Mouse (Mus musculus) layer of hippocampus, adult 18-20 months (tissue): ENCODE data around the gene Xk. TPM values are rescaled to one million over a fixed set of nuclear protein-coding genes. Genes with fewer than 3 reads are reported as not detected.
"Not testable (repeated sequence)": the region's sequence is repeated elsewhere in the genome, so short reads cannot be mapped to it uniquely, and the experiment has no call there.

ENCODE experiments used
- DNase-seq, 2 experiments: peaks; one replicate each; pipeline ENCODE4 v3.0.0; 2022; ENCODE audit warnings: low spot score in 2 of 2
- long read RNA-seq: library from polyadenylated mRNA; stranded (forward); transcript quantifications from one replicate; pipeline ENCODE4 v2.0.0, GENCODE M21; 2021
- total RNA-seq, 2 experiments: library from RNA; stranded (reverse); gene quantifications; 2 replicates each; pipeline ENCODE4 v1.2.3; 2021

Gene Xk
- 10 to 100 TPM; 12.9 to 17.9 TPM for total RNA-seq
- long read RNA-seq, full-length matches to known transcripts: 15 of 21 reads
- long read RNA-seq, partial matches to known transcripts: 2 of 21 reads
- long read RNA-seq, other reads (novel, unspliced or antisense): 4 of 21 reads

DNA sequence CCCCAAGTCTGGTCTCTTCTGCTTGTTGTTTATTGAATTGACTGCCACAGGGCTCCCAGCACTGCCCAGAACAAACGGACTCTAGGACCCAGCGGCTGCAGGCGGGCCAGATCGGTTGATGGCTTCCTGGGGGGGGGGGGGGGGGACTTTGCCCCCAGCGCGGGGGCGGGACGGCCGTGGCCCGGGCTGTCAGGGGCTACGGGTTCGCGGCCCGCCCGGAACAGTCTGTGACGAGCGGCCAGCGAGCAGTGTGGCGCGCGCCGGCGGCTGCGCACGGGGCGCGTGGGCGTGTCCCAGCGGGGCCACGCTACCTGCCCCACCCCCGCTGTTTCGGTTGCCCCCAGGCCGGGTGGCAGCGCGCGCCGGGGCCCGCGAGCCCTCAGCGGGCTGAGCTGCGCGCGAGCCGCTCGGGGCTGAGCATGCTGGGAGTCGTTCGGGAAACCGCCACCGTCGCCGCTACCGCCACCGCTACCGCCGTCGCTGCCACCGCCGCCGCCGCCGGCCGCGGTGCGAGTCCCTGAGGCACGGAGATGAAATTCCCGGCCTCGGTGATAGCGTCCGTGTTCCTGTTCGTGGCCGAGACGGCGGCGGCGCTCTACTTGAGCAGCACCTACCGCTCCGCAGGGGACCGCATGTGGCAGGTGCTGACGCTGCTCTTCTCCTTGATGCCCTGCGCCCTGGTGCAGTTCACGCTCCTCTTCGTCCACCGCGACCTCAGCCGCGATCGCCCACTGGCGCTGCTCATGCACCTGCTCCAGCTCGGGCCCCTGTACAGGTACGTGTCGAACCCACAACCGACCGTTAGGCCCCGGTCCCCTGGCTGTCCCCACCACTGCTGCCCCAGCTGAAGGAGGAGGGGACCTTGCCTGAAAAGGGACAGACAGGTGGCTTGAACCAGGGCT lies at the start of gene Xk:
Xk (plus strand) TSS at position 297 of the 902 bp plus-strand sequence.
- DNase-seq: peak; percentile 5 to 35

DNA sequence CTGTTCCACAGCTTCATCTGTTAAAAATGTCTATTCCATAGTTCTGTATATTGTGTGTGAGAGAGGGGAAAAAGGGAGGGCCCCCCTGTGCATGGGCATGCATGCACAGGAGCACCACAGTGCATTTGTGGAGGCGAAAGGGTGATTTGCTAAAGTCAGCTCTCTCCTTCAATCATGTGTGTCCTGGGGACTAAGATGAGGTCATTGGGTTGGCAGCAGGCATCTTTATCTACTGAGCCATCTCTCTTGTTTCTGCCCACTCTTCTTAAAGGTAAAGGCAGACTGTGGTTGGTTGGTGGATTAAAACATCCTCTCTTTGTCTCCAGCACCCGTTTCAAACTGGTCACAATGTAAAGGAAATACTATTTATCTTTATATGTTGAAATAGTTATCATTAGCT lies 45.5 kb upstream of the Xk start:
- no peak for DNase-seq

DNA sequence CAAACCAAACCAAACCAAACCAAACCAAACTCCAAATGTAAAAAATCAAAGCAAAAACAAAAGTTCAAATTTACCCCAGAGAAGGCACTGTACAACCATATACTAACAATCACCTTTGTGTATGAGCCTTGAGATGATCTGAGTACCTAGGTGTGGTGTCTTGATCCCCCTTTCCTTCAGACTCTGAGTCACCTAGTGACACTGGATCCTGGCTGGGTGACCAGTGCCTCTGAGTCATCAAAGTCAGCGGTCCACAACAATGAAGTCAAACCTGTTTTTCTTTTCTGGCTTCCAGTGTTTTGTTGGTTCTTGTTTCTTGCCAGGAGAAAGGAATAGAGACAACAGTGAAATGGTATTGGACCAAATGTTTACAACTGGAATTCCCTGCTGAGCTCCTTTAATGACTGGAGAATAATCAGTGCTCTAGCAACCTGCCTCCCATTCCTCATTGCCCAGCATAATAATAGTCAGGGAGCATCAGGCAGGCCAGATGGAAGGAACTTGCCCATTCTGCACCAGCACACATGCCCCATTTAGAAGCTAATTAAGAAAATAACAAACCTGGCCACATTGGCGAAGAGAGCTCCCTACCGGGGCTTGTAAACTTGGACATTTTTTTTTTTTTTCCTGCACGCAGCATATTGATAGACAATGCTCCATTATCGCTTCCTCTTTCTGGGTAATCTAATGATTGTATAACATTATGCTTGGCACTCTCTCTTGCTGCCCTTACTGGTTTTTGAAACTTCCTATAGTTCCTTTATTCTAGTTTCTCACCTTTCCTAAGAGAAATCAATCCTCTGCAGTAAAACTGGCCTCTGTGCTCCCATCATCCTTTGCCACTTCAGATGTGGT lies 31.6 kb upstream of the Xk start:
- DNase-seq: peak in 1 of 2 experiments; percentile 21

DNA sequence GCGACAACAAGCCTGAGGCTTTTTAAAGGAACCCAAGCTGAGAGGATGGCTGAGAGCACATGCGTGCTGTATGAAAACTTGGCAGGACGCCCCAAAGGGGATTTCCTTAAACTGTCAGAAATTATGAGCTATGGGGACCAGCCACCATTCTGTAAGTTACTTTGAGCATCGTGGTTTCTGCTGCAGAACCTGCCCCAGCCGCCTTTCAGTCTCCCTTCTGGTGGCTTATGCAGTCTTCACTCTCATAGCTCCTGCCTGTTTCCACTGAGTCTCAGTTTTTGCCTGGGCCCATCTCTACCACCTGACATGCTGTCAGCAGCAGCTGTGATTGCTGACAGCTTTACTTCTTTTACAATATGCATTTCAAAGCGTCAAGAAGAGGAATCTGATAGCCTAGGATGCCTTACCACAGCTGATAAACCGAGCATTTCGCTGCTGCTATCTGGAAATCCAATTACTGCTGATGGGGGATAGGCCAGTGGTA lies 29.1 kb upstream of the Xk start:
- peak in 1 of 2 experiments; percentile 2 for DNase-seq

DNA sequence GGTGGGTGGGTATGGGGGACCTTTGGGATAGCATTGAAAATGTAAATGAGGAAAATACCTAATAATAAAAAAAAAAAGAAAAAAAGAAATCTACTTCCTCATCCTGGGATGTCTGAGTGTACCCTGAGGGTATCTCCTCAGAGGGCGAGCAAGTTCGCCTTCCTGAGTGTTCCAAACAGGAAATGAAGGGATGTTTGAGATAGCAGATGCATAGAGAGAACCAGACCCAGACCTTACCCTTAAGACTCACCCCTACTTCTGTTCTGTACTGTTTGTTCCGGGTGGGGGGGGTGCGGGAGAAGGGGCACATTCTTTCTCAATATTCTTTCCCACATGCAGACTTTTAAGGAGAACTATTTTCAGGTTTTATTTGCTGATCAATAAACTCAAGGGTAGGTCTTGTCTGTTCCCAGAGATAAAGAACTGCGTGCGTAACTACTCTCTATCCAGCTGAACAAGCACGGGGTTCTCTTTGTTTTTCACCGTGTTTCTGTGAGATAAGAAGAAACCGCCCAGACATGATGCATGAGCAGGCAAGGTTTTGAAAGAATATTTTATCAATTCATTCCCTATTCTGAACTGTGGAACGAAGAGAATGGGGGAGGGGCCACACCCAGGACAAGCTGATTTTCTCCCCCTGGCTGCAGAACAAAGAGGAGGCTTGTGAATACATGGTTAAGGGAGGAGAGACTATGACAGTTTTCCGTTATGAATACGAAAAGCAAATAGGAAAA lies 27.8 kb upstream of the Xk start:
- DNase-seq: peak in 1 of 2 experiments; percentile 3

DNA sequence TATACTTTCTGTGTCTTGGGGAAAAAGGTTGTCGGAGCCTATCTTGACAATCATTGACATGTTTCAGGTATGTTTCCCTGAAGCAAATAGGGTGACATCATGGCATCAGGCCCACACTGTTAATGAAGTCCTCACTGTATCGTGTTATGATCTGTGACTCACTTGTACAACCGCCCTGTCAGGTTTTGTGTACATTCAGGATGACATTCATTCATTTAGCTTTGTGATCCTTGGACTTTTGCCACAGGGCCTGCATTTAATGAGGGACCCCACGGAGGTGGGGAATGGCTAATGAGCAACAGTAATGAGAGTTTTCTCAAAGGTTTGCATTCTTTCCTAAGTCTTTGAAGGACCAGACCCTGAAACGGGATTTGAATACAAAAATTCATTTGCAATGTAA lies 23.6 kb upstream of the Xk start:
- DNase-seq: no peak

DNA sequence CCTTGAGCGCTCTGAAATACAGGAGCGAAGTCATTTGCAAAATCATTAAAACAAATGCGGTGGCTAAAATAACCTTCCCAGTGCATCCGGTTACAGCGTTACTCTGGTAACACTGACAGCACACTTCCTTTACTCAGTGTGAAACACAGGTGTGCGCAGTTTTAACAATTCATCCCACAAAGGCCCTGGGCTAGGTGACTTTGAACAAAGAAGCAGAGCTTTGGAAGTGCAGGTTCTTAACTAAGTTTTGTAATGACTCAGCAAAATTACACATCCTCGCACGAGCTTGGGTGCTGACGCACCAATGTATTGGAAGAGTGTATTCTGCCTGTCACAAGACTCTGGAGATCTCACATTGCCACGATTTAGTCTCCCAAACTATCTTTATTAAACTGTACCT lies 18.6 kb upstream of the Xk start:
- no peak for DNase-seq

DNA sequence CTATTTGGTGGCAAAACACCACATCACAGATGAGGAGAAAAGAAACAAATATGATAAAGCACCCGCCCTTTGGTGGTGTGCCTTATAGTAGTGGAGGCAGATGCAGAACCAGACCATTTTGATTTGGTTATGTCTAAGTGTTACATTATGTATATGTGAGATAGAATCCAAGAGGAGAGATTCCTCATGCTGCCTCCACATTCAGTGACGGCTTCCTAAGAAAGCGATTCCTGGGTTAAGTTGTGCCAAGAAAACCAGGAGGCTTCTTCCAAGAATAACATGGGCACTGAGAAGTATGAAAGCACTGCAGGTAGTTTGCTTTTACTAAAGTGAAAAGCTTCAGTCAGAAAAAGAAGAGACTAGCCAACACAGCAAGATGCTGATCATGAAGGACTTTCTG lies 17.7 kb upstream of the Xk start:
- DNase-seq: no peak

DNA sequence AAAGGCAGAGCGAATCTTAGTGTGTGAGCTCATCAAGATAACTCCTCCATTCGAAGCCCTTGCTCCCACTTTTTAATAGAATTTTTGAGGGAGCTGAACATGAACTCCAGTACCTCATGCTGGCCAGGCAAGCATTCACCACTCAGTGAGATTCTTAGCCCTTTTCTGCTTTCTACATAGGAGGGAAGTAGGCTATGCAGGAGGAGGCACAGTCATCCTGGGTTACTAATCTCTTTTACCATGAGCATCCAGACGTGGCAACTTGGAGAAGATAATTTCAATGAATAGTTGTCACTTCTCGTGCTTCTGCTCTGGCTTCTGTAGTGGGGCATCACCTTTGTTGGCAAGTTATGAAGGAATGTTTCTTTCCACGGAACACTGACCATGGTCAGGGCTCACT lies 15.8 kb upstream of the Xk start, which contains the start of gene Gm14862:
Gm14862 (minus strand) TSS at position 134 of the 400 bp plus-strand sequence.
- no peak for DNase-seq

DNA sequence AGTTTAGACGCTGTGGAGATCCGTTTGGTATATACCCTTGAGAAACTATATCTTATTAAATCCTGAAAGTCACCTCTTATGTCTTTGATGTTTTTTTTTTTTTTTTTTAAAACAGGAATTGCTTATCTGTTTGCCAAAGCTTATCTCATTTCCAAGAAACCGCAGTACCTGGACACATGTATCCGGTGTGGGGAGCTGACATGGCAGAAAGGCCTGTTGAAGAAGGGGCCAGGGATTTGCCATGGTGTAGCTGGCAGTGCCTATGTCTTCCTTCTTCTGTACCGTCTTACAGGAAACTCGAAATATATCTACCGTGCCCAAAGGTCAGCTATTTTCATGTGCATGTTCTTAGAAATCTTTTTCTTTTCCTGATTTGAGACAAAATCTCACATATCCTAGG lies 14.7 kb upstream of the Xk start:
- DNase-seq: no peak

DNA sequence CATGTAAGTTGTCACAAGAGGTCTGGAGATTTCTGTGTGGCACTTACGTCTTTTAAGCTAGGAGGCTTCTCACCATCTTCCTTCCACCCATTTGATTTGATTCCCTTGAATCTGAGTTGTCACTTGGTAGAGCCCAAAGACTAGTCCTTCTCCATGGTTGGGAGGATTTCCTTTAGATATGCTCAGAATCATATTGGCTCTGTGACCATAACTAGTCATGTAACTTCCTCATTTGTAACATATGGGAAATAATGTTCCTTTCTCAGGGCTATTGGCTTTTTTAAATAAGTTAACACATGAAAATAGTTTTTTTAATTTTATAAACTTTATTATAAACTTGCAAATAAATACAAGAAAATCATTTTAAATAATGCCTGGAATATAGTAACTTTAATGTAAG lies 13.3 kb upstream of the Xk start:
- DNase-seq: no peak

DNA sequence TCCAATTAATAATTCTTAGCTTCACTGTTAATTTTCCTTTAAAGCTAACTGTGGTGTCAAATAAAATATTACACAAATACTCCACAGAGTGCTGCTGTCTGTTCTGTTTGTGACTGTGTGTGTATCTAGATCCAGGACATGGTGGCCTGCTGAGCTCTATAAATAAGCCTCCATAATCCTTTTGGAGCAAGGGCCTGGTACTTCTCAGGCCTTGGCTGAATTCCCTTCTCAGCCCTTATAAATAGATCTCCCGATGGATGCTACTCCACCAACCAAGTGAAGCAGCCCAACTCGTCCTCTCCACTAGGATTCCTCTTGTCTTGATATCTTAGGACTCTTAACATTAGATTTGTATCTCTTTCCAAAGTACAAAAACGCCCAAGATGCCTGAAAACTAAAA lies 1.4 kb upstream of the Xk start:
- DNase-seq: no peak

DNA sequence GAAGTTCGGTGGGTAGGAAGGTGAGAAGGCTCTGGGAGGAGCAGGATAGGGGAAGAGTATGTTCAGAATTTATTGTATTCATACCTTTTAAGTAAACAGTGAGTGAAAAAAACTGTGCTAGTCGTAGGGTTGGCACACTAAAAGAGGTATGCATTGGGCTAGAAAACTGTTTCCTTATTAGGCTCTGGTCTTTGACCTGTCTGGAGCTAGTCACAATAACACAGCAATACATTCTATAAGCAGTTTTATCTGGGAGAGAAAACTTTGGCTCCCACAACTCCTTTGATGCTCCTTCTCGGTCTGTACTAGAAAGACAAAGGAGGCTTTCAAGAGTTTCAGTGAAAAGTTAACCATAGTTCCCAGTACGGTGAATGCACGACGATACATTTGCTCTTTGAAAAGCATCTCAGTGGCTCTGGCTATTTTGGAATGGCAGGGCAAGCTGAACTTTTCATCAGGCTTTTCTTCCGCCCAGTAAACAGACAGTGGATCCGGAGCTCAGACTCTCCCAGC lies 553 bp upstream of the Xk start:
- DNase-seq: no peak

DNA sequence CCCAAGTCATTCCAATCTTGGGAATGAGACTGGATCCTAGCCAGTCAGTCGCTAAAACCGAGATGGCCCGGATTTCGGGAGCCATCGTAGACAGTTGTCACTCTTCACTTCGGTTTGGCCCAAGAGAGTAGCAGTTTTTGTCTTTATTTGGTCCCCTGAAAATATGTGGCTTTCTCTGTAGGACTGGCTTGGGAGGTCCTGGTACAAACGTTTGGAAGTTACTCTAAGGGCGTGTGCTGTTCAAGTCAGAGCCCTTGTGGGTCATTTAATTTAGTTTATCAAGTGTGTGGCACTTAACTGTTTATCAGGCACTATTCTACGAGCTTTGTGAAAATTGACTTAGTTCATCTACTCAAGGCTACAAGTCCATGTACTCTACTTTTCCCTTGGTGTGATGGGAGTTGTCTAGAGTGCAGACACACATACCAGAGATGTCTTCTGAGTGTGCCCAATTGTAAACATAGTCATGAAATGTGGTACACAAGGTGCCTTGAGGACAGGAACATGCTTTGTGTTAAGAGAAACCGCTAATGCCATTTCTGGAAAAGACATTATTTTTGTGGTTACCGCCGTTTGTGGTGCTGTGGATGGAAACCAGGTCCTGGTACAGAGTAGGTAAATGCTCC lies 934 bp downstream of the Xk start:
- DNase-seq: no peak

DNA sequence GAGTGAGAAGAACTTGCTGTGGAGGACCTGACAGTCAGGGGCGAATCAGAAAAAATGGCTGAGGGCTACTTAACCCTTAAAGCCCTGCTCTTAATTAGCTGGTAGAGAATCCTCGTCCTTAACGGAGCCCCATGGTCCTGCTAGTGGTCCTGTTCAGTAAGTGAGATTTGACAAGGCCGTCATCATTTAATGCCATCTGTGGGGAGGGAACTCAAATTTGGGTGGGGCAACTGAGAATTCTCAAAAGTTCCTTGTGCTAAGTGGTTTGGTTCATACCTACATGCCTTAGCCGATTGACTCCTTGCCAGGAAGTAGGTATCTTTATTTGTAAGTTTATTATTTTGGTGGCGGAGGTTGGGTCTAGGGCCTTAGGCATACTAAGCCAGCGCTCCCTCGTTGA lies 1.8 kb downstream of the Xk start:
- DNase-seq: no peak

DNA sequence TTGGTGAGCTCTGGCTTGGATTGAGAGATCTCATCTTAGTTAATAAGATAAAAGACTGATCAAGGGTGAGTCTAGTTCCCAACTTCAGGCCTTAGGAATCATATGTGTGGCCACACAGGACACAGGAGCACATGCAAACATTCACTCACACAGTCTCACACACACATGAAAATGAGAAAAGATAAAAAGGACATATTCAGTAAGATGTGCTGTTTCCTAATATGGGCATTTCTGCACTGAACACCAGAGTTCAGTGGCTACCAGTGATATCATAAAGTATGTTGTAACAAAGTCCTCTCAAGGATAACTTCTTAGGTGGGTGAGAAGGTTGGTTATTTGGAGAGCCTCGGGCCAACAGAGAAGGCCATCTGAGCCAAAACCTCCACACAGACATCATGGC lies 10.9 kb downstream of the Xk start, which contains the start of gene H2al1m:
H2al1m (plus strand) TSS at position 301 of the 400 bp plus-strand sequence.
- DNase-seq: not testable (repeated sequence)

DNA sequence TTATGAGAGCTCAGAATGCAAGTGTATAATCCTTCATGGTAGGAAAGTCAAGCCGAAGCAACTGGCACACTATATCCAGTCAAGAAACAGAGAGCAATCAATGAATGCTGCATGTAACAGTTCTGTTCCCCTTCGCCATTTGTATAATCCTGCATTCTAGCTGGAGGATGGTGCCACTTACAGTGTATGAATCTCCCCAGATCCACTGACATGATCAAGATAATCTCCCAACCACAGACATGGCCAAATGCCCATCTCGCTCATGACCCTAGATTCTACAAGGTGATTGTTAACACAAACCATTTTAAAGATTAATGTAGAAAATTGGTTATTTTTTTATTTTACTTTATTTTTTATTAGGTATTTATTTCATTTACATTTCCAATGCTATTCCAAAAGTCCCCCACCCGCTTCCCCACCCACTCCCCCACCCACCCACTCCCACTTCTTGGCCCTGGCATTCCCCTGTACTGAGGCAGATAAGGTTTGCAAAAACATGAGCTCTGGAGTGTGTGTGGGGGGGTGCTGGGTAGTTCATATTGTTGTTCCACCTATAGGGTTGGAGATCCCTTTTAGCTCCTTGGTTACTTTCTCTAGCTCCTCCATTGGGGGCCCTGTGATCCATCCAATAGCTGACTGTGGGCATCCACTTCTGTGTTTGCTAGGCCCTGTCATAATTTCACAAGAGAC lies 20.7 kb downstream of the Xk start:
- not testable (repeated sequence) for DNase-seq

DNA sequence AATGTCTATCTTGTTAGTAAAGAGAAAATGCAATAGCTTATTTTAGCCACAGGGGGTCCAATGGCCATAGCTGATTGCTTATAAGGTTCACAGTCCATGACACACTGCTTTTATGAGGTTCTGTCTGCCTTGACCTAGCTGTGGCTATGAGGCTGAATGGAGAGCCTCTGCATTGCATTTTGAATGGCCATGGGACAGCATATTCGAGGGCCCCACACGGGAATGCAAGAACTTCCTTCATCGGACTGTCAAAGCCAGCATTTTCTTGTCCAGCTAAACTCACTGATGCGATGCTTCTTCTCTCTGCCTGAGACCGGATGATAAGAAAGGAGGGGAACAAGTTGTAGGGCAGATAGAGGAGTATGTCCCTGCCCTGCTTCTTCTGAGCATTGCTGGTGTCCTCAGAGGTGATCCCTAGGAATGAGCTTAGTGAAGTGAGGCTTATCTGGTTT lies 25.9 kb downstream of the Xk start:
- no peak for DNase-seq

DNA sequence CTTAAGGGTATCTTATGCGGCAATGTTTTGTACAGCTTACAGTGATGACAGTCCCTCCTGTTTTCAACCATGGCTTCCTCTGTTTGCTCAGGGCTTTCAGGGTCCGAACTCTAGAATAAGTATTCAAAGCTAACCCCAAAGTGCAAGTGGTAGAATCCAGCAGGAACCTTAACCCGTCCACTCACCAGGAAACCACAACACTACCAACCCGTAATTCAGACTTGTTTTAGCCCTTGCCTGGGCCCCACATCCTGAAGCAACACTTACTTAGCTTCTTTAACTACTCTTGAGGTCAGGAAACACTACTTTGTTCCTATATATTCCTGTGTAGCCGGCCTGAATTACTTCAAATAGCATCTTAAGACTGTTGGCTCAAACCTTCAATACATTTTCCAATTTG lies 30.2 kb downstream of the Xk start:
- no peak for DNase-seq

DNA sequence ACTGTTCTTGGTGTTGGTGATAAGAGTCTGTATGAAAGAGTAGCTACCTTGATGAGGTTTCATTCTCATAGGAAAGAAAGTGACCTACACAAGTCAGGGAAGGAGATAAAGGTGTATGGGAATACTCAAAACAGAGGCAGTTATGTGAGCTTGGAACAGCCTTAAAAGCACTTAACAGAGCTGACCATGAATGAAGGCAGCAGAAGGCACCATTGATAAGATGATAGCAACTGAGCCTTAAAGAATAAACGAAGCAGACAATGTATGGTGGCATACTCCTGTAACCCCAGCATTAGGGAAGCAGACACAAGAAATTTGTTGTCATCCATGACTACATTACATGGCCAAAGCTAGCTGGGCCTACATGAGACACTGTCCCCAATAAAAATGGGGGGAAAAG lies 30.9 kb downstream of the Xk start:
- no peak for DNase-seq
